ENCODE assay signal across 8 mouse cellular contexts in genomic region chr2:9985979-9986447, GRCm38 (mm10).
DNase-seq lines count a peak whose midpoint lies in the region; ATAC-seq lines count a peak whose summit lies in the region.

No protein-coding gene starts in this region.

- no peak overlapping the region for H3K9ac ChIP-seq in limb, embryonic 13.5 days

- ATAC-seq in limb, embryonic 13.5 days (ENCODE audit: low FRiP score, low read depth): no peak
- no peak for ATAC-seq in granulocyte monocyte progenitor cell, adult 5-6 weeks (replicated peaks; ENCODE audit: poor library complexity, severe bottlenecking)

- H3K4me3 ChIP-seq in limb, embryonic 13.5 days: no peak overlapping the region

- no peaks in the 10 kb centered on the region for H3K36me3 ChIP-seq in limb, embryonic 13.5 days

- 7% methylated on average over 6 of the region's 6 CpGs for WGBS in limb, embryonic 13.5 days

- 0 out of 2 replicates have a peak overlapping the region, but pooled peaks have one; percentile 12 for H3K4me2 ChIP-seq in limb, embryonic 13.5 days (replicated peaks)

- no peak overlapping the region for H3K27ac ChIP-seq in limb, embryonic 13.5 days

- no peaks in the 10 kb centered on the region for H3K9me3 ChIP-seq in limb, embryonic 13.5 days

- peak; percentile 13 to 66 for DNase-seq in adrenal gland, adult (ENCODE audit: inconsistent age in 2 of 2, low spot score in 1 of 2)
- DNase-seq in adrenal gland, postnatal 25 days: no peak
- DNase-seq in thymus, postnatal 0 days (ENCODE audit: low spot score): peak; percentile 40
- no peak for DNase-seq in thymus, postnatal 4 days
- DNase-seq in skeletal muscle tissue, adult 2 months (ENCODE audit: low read depth, low spot score): peak; percentile 15
- no peak for DNase-seq in right cerebral cortex, postnatal 10 days (ENCODE audit: low spot score in 2 of 2)

- no peaks in the 10 kb centered on the region for H3K27me3 ChIP-seq in limb, embryonic 13.5 days

- H3K4me1 ChIP-seq in limb, embryonic 13.5 days: peaks cover 31% of the 10 kb centered on the region

Comparison
In these comparisons a context has a peak if more than half of its experiments do, and no peak if none do; other contexts are left out.
1. DNase-seq: peak in adrenal gland, adult (2 of 2), thymus, postnatal 0 days (single experiment) and skeletal muscle tissue, adult 2 months (single experiment); none in adrenal gland, postnatal 25 days (single experiment), thymus, postnatal 4 days (single experiment) and right cerebral cortex, postnatal 10 days (0 of 2).